Mouse (Mus musculus): ENCODE results near the gene Ankrd44. TPM values are rescaled to one million over a fixed set of nuclear protein-coding genes. Genes with fewer than 3 reads are reported as not detected.

Ankrd44 gene
- polyA plus RNA-seq, 1 experiment from 2014 or later: 25.8 TPM

- no peak for ATAC-seq (ENCODE audit: insufficient number of reproducible peaks, insufficient read depth, low FRiP score, low TSS enrichment, low read depth)
- WGBS: 95% methylated on average over 4 of the region's 4 CpGs
- H3K9ac ChIP-seq: no peak overlapping the region
- H3K4me2 ChIP-seq: no peak overlapping the region
- no peaks in the 10 kb centered on the region for H3K9me3 ChIP-seq
- peaks cover 58% of the 10 kb centered on the region for H3K4me1 ChIP-seq
- no peaks in the 10 kb centered on the region for H3K27me3 ChIP-seq
- no peak overlapping the region for H3K4me3 ChIP-seq
- no peak overlapping the region for H3K27ac ChIP-seq
- H3K36me3 ChIP-seq: no peaks in the 10 kb centered on the region
Observed at GRCm38 (mm10) chr1:54920132-54920531, 6.1 kb downstream of the Ankrd44 start.

- peaks cover 51% of the 10 kb centered on the region for H3K4me1 ChIP-seq
- WGBS: 43% methylated on average over 4 of the region's 4 CpGs
Observed at GRCm38 (mm10) chr1:54916456-54916855, 9.7 kb downstream of the Ankrd44 start.

GRCm38 (mm10) chr1:54914387-54914786 lies 11.8 kb downstream of the Ankrd44 start:
- H3K27me3 ChIP-seq: no peaks in the 10 kb centered on the region
- ATAC-seq (ENCODE audit: insufficient number of reproducible peaks, insufficient read depth, low FRiP score, low TSS enrichment, low read depth): no peak
- 6% methylated on average over 9 of the region's 9 CpGs for WGBS
- no peak overlapping the region for H3K4me3 ChIP-seq
- H3K9ac ChIP-seq: no peak overlapping the region
- H3K36me3 ChIP-seq: no peaks in the 10 kb centered on the region
- H3K4me2 ChIP-seq: peak overlapping the region; percentile 35; the same call in 1 of the 2 replicates
- H3K4me1 ChIP-seq: peaks cover 69% of the 10 kb centered on the region
- peak overlapping the region; percentile 80 for H3K27ac ChIP-seq
- H3K9me3 ChIP-seq: no peaks in the 10 kb centered on the region

More at GRCm38 (mm10) chr1:54916456-54916855, 9.7 kb downstream of the Ankrd44 start:
- Histone ChIP-seq H3K36me3 (no peaks in the 10 kb centered on the region), H3K4me2 (no peak overlapping the region), H3K4me3 (no peak overlapping the region), H3K27me3 (no peaks in the 10 kb centered on the region), H3K9ac (no peak overlapping the region), H3K9me3 (no peaks in the 10 kb centered on the region), H3K27ac (peak overlapping the region; percentile 12; the same call in 1 of the 2 replicates)
- ATAC-seq (ENCODE audit: insufficient number of reproducible peaks, insufficient read depth, low FRiP score, low TSS enrichment, low read depth): no peak

- Histone ChIP-seq H3K27ac (peak overlapping the region; percentile 83), H3K4me3 (no peak overlapping the region), H3K9me3 (no peaks in the 10 kb centered on the region), H3K36me3 (no peaks in the 10 kb centered on the region), H3K27me3 (no peaks in the 10 kb centered on the region), H3K9ac (no peak overlapping the region), H3K4me1 (peaks cover 76% of the 10 kb centered on the region), H3K4me2 (no peak overlapping the region)
- no peak for ATAC-seq (ENCODE audit: insufficient number of reproducible peaks, insufficient read depth, low FRiP score, low TSS enrichment, low read depth)
- WGBS: 68% methylated on average over 3 of the region's 3 CpGs
Observed at GRCm38 (mm10) chr1:54913379-54913873, 12.8 kb downstream of the Ankrd44 start.

GRCm38 (mm10) chr1:54913063-54913335 lies 13.2 kb downstream of the Ankrd44 start:
- no peaks in the 10 kb centered on the region for H3K9me3 ChIP-seq
- H3K36me3 ChIP-seq: no peaks in the 10 kb centered on the region
- peaks cover 76% of the 10 kb centered on the region for H3K4me1 ChIP-seq
- ATAC-seq (ENCODE audit: insufficient number of reproducible peaks, insufficient read depth, low FRiP score, low TSS enrichment, low read depth): no peak
- H3K27ac ChIP-seq: no peak overlapping the region; the same call in 1 of the 2 replicates
- no peak overlapping the region for H3K4me2 ChIP-seq
- H3K4me3 ChIP-seq: no peak overlapping the region
- H3K9ac ChIP-seq: no peak overlapping the region
- no peaks in the 10 kb centered on the region for H3K27me3 ChIP-seq

GRCm38 (mm10) chr1:54912290-54913062 lies 13.7 kb downstream of the Ankrd44 start:
- H3K4me3 ChIP-seq: no peak overlapping the region
- no peaks in the 10 kb centered on the region for H3K9me3 ChIP-seq
- no peak overlapping the region for H3K9ac ChIP-seq
- ATAC-seq (ENCODE audit: insufficient number of reproducible peaks, insufficient read depth, low FRiP score, low TSS enrichment, low read depth): peak; percentile 54; the same call in 1 of the 2 replicates
- H3K4me2 ChIP-seq: peak overlapping the region; percentile 33; the same call in 1 of the 2 replicates
- H3K27ac ChIP-seq: no peak overlapping the region; the same call in 1 of the 2 replicates
- peaks cover 76% of the 10 kb centered on the region for H3K4me1 ChIP-seq
- no peaks in the 10 kb centered on the region for H3K36me3 ChIP-seq
- 36% methylated on average over 7 of the region's 7 CpGs for WGBS
- no peaks in the 10 kb centered on the region for H3K27me3 ChIP-seq

GRCm38 (mm10) chr1:54911256-54911610 lies 15.0 kb downstream of the Ankrd44 start:
- Histone ChIP-seq H3K36me3 (no peaks in the 10 kb centered on the region), H3K4me2 (no peak overlapping the region), H3K27ac (no peak overlapping the region), H3K9ac (no peak overlapping the region), H3K4me3 (no peak overlapping the region), H3K27me3 (no peaks in the 10 kb centered on the region), H3K4me1 (peaks cover 78% of the 10 kb centered on the region), H3K9me3 (no peaks in the 10 kb centered on the region)
- no peak for ATAC-seq (ENCODE audit: insufficient number of reproducible peaks, insufficient read depth, low FRiP score, low TSS enrichment, low read depth)
- 80% methylated on average over 1 of the region's 1 CpGs for WGBS

- Histone ChIP-seq H3K36me3 (no peaks in the 10 kb centered on the region), H3K27me3 (no peaks in the 10 kb centered on the region), H3K27ac (no peak overlapping the region), H3K9me3 (no peaks in the 10 kb centered on the region), H3K9ac (no peak overlapping the region), H3K4me1 (peaks cover 78% of the 10 kb centered on the region), H3K4me2 (no peak overlapping the region), H3K4me3 (no peak overlapping the region)
- 74% methylated on average over 5 of the region's 5 CpGs for WGBS
- no peak for ATAC-seq (ENCODE audit: insufficient number of reproducible peaks, insufficient read depth, low FRiP score, low TSS enrichment, low read depth)
Observed at GRCm38 (mm10) chr1:54910489-54911255, 15.5 kb downstream of the Ankrd44 start.

GRCm38 (mm10) chr1:54908786-54909185 lies 17.4 kb downstream of the Ankrd44 start:
- Histone ChIP-seq H3K4me1 (peaks cover 73% of the 10 kb centered on the region), H3K4me3 (no peak overlapping the region), H3K4me2 (no peak overlapping the region), H3K9me3 (no peaks in the 10 kb centered on the region), H3K27ac (peak overlapping the region; percentile 66), H3K27me3 (no peaks in the 10 kb centered on the region), H3K36me3 (no peaks in the 10 kb centered on the region), H3K9ac (no peak overlapping the region; the same call in 1 of the 2 replicates)
- WGBS: 57% methylated on average over 3 of the region's 3 CpGs
- no peak for ATAC-seq (ENCODE audit: insufficient number of reproducible peaks, insufficient read depth, low FRiP score, low TSS enrichment, low read depth)

- Histone ChIP-seq H3K4me3 (peak overlapping the region; percentile 30), H3K9ac (peak overlapping the region; percentile 67), H3K4me1 (peaks cover 57% of the 10 kb centered on the region), H3K4me2 (peak overlapping the region; percentile 58), H3K36me3 (peaks cover 8% of the 10 kb centered on the region), H3K27ac (peak overlapping the region; percentile 97), H3K9me3 (no peaks in the 10 kb centered on the region), H3K27me3 (no peaks in the 10 kb centered on the region)
- peak; percentile 81 for ATAC-seq (ENCODE audit: insufficient number of reproducible peaks, insufficient read depth, low FRiP score, low TSS enrichment, low read depth)
- WGBS: 13% methylated on average over 15 of the region's 15 CpGs
Observed at GRCm38 (mm10) chr1:54907066-54907639, 19.0 kb downstream of the Ankrd44 start.

GRCm38 (mm10) chr1:54906322-54906721 lies 19.9 kb downstream of the Ankrd44 start:
- H3K27me3 ChIP-seq: no peaks in the 10 kb centered on the region
- H3K4me3 ChIP-seq: peak overlapping the region; percentile 30
- peaks cover 9% of the 10 kb centered on the region for H3K36me3 ChIP-seq
- peak; percentile 81 for ATAC-seq (ENCODE audit: insufficient number of reproducible peaks, insufficient read depth, low FRiP score, low TSS enrichment, low read depth)
- H3K9me3 ChIP-seq: no peaks in the 10 kb centered on the region
- H3K4me2 ChIP-seq: peak overlapping the region; percentile 58
- H3K9ac ChIP-seq: peak overlapping the region; percentile 67; the same call in 1 of the 2 replicates
- peaks cover 57% of the 10 kb centered on the region for H3K4me1 ChIP-seq
- peak overlapping the region; percentile 97 for H3K27ac ChIP-seq
- 37% methylated on average over 8 of the region's 8 CpGs for WGBS
